In genomic region chr8:61341587-61342441, GRCm38 (mm10) we compare ENCODE assay signal across 15 mouse cellular contexts.
DNase-seq lines count a peak whose midpoint lies in the region; ATAC-seq and TF ChIP-seq lines count a peak whose summit lies in the region.
"Had no signal": no experiment of that assay in that cellular context is flagged by ENCODE, and none has a peak within 500 bp of the region (broad histone marks: within the 10 kb centered on the region; RNA-seq: fewer than 3 reads in every experiment).

No protein-coding gene starts in this region.

- H3K36me3 ChIP-seq in forebrain, embryonic 10.5 days (replicated peaks), result peaks cover 11% of the 10 kb centered on the region
- no peaks in the 10 kb centered on the region for H3K36me3 ChIP-seq in forebrain, embryonic 12.5 days (replicated peaks)
- H3K36me3 ChIP-seq in lung, embryonic 14.5 days (ENCODE audit: insufficient read depth), result no peaks in the 10 kb centered on the region
- H3K36me3 ChIP-seq in thymus, adult 2 months (ENCODE audit: control insufficient read depth, insufficient read depth, low read length), result no peaks in the 10 kb centered on the region
- H3K36me3 ChIP-seq: heart, embryonic 15.5 days had no signal

- WGBS in forebrain, embryonic 10.5 days, result 71% methylated on average over 12 of the region's 12 CpGs
- 67% methylated on average over 12 of the region's 12 CpGs for WGBS in forebrain, embryonic 12.5 days
- WGBS in lung, embryonic 14.5 days, result 61% methylated on average over 12 of the region's 12 CpGs
- 95% methylated on average over 12 of the region's 12 CpGs for WGBS in thymus, adult 2 months

- no peak overlapping the region for H3K4me2 ChIP-seq in forebrain, embryonic 12.5 days
- no peak overlapping the region for H3K4me2 ChIP-seq in lung, embryonic 14.5 days
- H3K4me2 ChIP-seq: heart, embryonic 15.5 days had no signal

- no peak for DNase-seq in forebrain, embryonic 10.5 days (ENCODE audit: extremely low spot score, low spot score)
- no peak for DNase-seq in lung, embryonic 14.5 days
- DNase-seq in lung, postnatal 10 days, result no peak
- DNase-seq in gonadal fat pad, adult 2 months (ENCODE audit: low read depth), result peak; percentile 93
- DNase-seq in retina, postnatal 1 day, result peak; percentile 24
- DNase-seq in left cerebral cortex, adult 18-20 months (ENCODE audit: low spot score in 2 of 2), result no peak
- DNase-seq in thymus, adult 2 months, result no peak
- DNase-seq: cerebellum, adult 11-12 months; gastrocnemius, adult 2 months; layer of hippocampus, postnatal 36 days; lung, postnatal 14 days; spleen, adult 18-20 months; thymus, postnatal 36 days had no signal

- TF ChIP-seq POLR2A in thymus, adult 2 months (IDR thresholded peaks at IDR 0.05; ENCODE audit: control insufficient read depth, extremely low read depth, insufficient read depth, low read length, poor library complexity), result no peak

- no peak for ATAC-seq in forebrain, embryonic 12.5 days (ENCODE audit: low FRiP score)
- peak; percentile 61; the same call in 1 of the 2 replicates for ATAC-seq in lung, embryonic 14.5 days (ENCODE audit: insufficient read depth)

- 0 out of 2 replicates have a peak overlapping the region, but pooled peaks have one; percentile 2 for H3K27ac ChIP-seq in forebrain, embryonic 10.5 days
- H3K27ac ChIP-seq in forebrain, embryonic 12.5 days, result no peak overlapping the region
- H3K27ac ChIP-seq in lung, embryonic 14.5 days (ENCODE audit: low read depth), result no peak overlapping the region
- H3K27ac ChIP-seq in thymus, adult 2 months (ENCODE audit: control insufficient read depth, insufficient read depth, low read length), result no peak overlapping the region
- H3K27ac ChIP-seq: gastrocnemius, adult 2 months; heart, embryonic 15.5 days had no signal

- H3K4me3 ChIP-seq in forebrain, embryonic 10.5 days, result no peak overlapping the region
- H3K4me3 ChIP-seq in forebrain, embryonic 12.5 days (replicated peaks), result no peak overlapping the region
- no peak overlapping the region for H3K4me3 ChIP-seq in lung, embryonic 14.5 days (ENCODE audit: low read depth, low read length)
- no peak overlapping the region for H3K4me3 ChIP-seq in thymus, adult 2 months (ENCODE audit: control insufficient read depth, insufficient read depth, low read length)
- H3K4me3 ChIP-seq: gastrocnemius, adult 2 months; heart, embryonic 15.5 days had no signal

- TF ChIP-seq CTCF in lung, embryonic 14.5 days (IDR thresholded peaks at IDR 0.05; ENCODE audit: low read depth), result no peak
- no peak for TF ChIP-seq CTCF in thymus, adult 2 months (IDR thresholded peaks at IDR 0.05; ENCODE audit: borderline replicate concordance, control insufficient read depth, extremely low read depth, insufficient read depth, low read length, poor library complexity)

- H3K9me3 ChIP-seq in forebrain, embryonic 10.5 days, result no peaks in the 10 kb centered on the region; the same call in 1 of the 2 replicates
- H3K9me3 ChIP-seq in forebrain, embryonic 12.5 days, result no peaks in the 10 kb centered on the region
- H3K9me3 ChIP-seq in lung, embryonic 14.5 days (ENCODE audit: low read depth, low read length), result no peaks in the 10 kb centered on the region
- H3K9me3 ChIP-seq: heart, embryonic 15.5 days had no signal

- peaks cover 32% of the 10 kb centered on the region for H3K4me1 ChIP-seq in forebrain, embryonic 10.5 days
- H3K4me1 ChIP-seq in forebrain, embryonic 12.5 days, result peaks cover 17% of the 10 kb centered on the region
- 0 out of 2 replicates have a peak, but pooled peaks cover 8% of the 10 kb centered on the region for H3K4me1 ChIP-seq in lung, embryonic 14.5 days (ENCODE audit: insufficient read depth)
- no peaks in the 10 kb centered on the region for H3K4me1 ChIP-seq in thymus, adult 2 months (replicated peaks; ENCODE audit: control insufficient read depth, insufficient read depth, low read length)
- H3K4me1 ChIP-seq: heart, embryonic 15.5 days had no signal

- H3K27me3 ChIP-seq in forebrain, embryonic 10.5 days (ENCODE audit: poor library complexity, severe bottlenecking), result no peaks in the 10 kb centered on the region
- H3K27me3 ChIP-seq in forebrain, embryonic 12.5 days, result no peaks in the 10 kb centered on the region
- H3K27me3 ChIP-seq in lung, embryonic 14.5 days (ENCODE audit: insufficient read depth, low read length), result no peaks in the 10 kb centered on the region
- no peaks in the 10 kb centered on the region for H3K27me3 ChIP-seq in thymus, adult 2 months (ENCODE audit: control insufficient read depth, insufficient read depth, low read length)
- H3K27me3 ChIP-seq: heart, embryonic 15.5 days had no signal

- H3K9ac ChIP-seq in forebrain, embryonic 12.5 days, result no peak overlapping the region
- no peak overlapping the region for H3K9ac ChIP-seq in lung, embryonic 14.5 days
- H3K9ac ChIP-seq: heart, embryonic 15.5 days had no signal

Comparison
In these comparisons a context has a peak if more than half of its experiments do, and no peak if none do; other contexts are left out.
1. DNase-seq: peak in gonadal fat pad, adult 2 months (single experiment) and retina, postnatal 1 day (single experiment); none in forebrain, embryonic 10.5 days (single experiment), lung, embryonic 14.5 days (single experiment), lung, postnatal 10 days (single experiment), left cerebral cortex, adult 18-20 months (0 of 2) and thymus, adult 2 months (single experiment).